In genomic region chr3:110310270-110310669, GRCm38 (mm10) we compare ENCODE assay signal across 35 mouse cellular contexts.
"Had no signal": no experiment of that assay in that cellular context is flagged by ENCODE, and none has a peak within 500 bp of the region (broad histone marks: within the 10 kb centered on the region; RNA-seq: fewer than 3 reads in every experiment).

No protein-coding gene starts in this region.

- H3K4me1 ChIP-seq: heart, embryonic 12.5 days; heart, embryonic 13.5 days; heart, embryonic 15.5 days; hindbrain, embryonic 10.5 days; hindbrain, embryonic 12.5 days; hindbrain, embryonic 13.5 days; hindbrain, embryonic 15.5 days; intestine, embryonic 15.5 days; kidney, embryonic 15.5 days had no signal

- H3K36me3 ChIP-seq: heart, embryonic 12.5 days; heart, embryonic 13.5 days; heart, embryonic 15.5 days; hindbrain, embryonic 10.5 days; hindbrain, embryonic 12.5 days; hindbrain, embryonic 13.5 days; hindbrain, embryonic 15.5 days; intestine, embryonic 15.5 days; kidney, embryonic 15.5 days had no signal

- H3K27ac ChIP-seq: heart, embryonic 13.5 days; heart, embryonic 15.5 days; hindbrain, embryonic 10.5 days; hindbrain, embryonic 12.5 days; hindbrain, embryonic 13.5 days; hindbrain, embryonic 14.5 days; hindbrain, embryonic 15.5 days; hindbrain, postnatal 0 days; intestine, embryonic 15.5 days; kidney, embryonic 15.5 days; kidney, postnatal 0 days; layer of hippocampus, adult 2 months; left cerebral cortex, adult 2 months had no signal

- H3K9ac ChIP-seq: heart, embryonic 12.5 days; heart, embryonic 13.5 days; heart, embryonic 15.5 days; hindbrain, embryonic 12.5 days; hindbrain, embryonic 13.5 days; hindbrain, embryonic 14.5 days; hindbrain, embryonic 15.5 days; intestine, embryonic 15.5 days; kidney, embryonic 15.5 days had no signal

- H3K27me3 ChIP-seq: heart, embryonic 12.5 days; heart, embryonic 13.5 days; heart, embryonic 15.5 days; hindbrain, embryonic 12.5 days; hindbrain, embryonic 13.5 days; hindbrain, embryonic 15.5 days; intestine, embryonic 15.5 days; kidney, embryonic 15.5 days had no signal

- ATAC-seq: hindbrain, embryonic 16.5 days; hindbrain, postnatal 0 days; inflammation-experienced regulatory T-cells, adult 6 months; intestine, embryonic 15.5 days; intestine, embryonic 16.5 days; intestine, postnatal 0 days had no signal

- DNase-seq: heart, postnatal 10 days; heart, postnatal 14 days; heart, postnatal 36 days; heart, postnatal 4 days; kidney, adult 11 months; kidney, adult 18-20 months; kidney, adult 2 months; kidney, adult 8-10 months; kidney, adult 9 months; kidney, postnatal 10 days; kidney, postnatal 14 days; kidney, postnatal 25 days; kidney, postnatal 36 days; kidney, postnatal 4 days; layer of hippocampus, adult 9-11 months; layer of hippocampus, postnatal 36 days had no signal

- H3K4me2 ChIP-seq: heart, embryonic 11.5 days; heart, embryonic 12.5 days; heart, embryonic 13.5 days; heart, embryonic 15.5 days; hindbrain, embryonic 12.5 days; hindbrain, embryonic 13.5 days; hindbrain, embryonic 14.5 days; hindbrain, embryonic 15.5 days; intestine, embryonic 15.5 days; kidney, embryonic 15.5 days had no signal

- H3K4me3 ChIP-seq: heart, embryonic 12.5 days; heart, embryonic 13.5 days; heart, embryonic 15.5 days; hindbrain, embryonic 10.5 days; hindbrain, embryonic 12.5 days; hindbrain, embryonic 13.5 days; hindbrain, embryonic 15.5 days; intestine, embryonic 15.5 days; kidney, embryonic 15.5 days; layer of hippocampus, adult 2 months; left cerebral cortex, adult 2 months had no signal

- H3K9me3 ChIP-seq: heart, embryonic 12.5 days; heart, embryonic 13.5 days; heart, embryonic 15.5 days; hindbrain, embryonic 10.5 days; hindbrain, embryonic 12.5 days; hindbrain, embryonic 13.5 days; hindbrain, embryonic 15.5 days; intestine, embryonic 15.5 days; kidney, embryonic 15.5 days had no signal
